Mouse (Mus musculus) hindbrain, embryonic 13.5 days (tissue): Measurements from ENCODE around the gene Kcng4. TPM values are rescaled to one million over a fixed set of nuclear protein-coding genes. Genes with fewer than 3 reads are reported as not detected.

Experiments used
- ATAC-seq: fragments of 200-750 bp; cut with Nextera tagmentation; 2 replicates; pipeline ENCODE4 v1.8.0; 2017; ENCODE audit warnings: moderate TSS enrichment; ENCODE audit not compliant: low FRiP score
- H3K27ac ChIP-seq: fragments of 300-500 bp; sonication (generic); 2 replicates; pipeline ENCODE4 v1.5.1; 2015; ENCODE audit warnings: inconsistent platforms, mild to moderate bottlenecking, moderate library complexity
- H3K27me3 ChIP-seq: fragments of 300-500 bp; sonication (generic); 2 replicates; pipeline ENCODE4 v1.6.1; 2015; ENCODE audit warnings: mild to moderate bottlenecking, inconsistent platforms
- H3K36me3 ChIP-seq: fragments of 300-500 bp; sonication (generic); 2 replicates; pipeline ENCODE4 v1.6.1; 2015; ENCODE audit warnings: mild to moderate bottlenecking, inconsistent platforms
- H3K4me1 ChIP-seq: fragments of 300-500 bp; sonication (generic); replicated peaks from 2 replicates; pipeline ENCODE4 v1.6.1; 2015; ENCODE audit warnings: inconsistent platforms
- H3K4me2 ChIP-seq: fragments of 300-500 bp; sonication (generic); 2 replicates; pipeline ENCODE4 v1.6.1; 2015; ENCODE audit warnings: inconsistent platforms, mild to moderate bottlenecking, moderate library complexity
- H3K4me3 ChIP-seq: fragments of 300-500 bp; sonication (generic); 2 replicates; pipeline ENCODE4 v1.5.1; 2015; ENCODE audit warnings: mild to moderate bottlenecking, inconsistent platforms
- H3K9ac ChIP-seq: fragments of 300-500 bp; sonication (generic); 2 replicates; pipeline ENCODE4 v1.6.1; 2015; ENCODE audit warnings: mild to moderate bottlenecking, inconsistent platforms
- H3K9me3 ChIP-seq: fragments of 300-500 bp; sonication (generic); 2 replicates; pipeline ENCODE4 v1.6.1; 2016; ENCODE audit warnings: inconsistent platforms
- WGBS: fragments of 180-500 bp; shearing (Covaris S2); methylation state at CpG from one replicate; pipeline ENCODE4 v1.1.7; 2015; 5-methylcytosine and 5-hydroxymethylcytosine counted together
- polyA plus RNA-seq: library from polyadenylated mRNA; unstranded; fragments of >200 nt; fragmentation: Nextera tagmentation; extraction: Ambion mirVana; gene quantifications from 2 replicates; pipeline ENCODE4 v1.2.1, GENCODE M21; 2015

The Kcng4 gene
- polyA plus RNA-seq, 1 experiment from 2014 or later = not detected

DNA sequence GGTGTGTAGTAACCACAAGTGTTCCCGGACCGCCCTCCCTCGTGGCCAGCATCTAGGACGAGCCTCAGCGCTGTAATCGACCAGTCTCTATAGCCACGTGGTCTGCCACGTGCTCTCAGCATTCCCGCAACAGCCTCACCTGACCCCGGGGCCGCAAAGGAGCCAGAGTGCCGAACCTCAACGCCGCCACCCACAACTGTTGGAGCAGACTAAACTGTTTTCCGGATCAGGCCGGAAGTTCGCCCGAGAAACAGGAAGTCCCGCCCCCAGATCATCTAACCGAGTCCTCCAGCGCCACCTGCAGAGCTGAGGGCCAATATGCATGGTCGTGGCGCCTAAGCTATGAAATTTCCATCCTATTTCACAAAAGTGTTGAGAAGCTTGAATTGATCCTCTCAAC is 30.5 kb downstream of the Kcng4 start, which contains the start of gene Taf1c:
Taf1c (minus strand) TSS at position 227 of the 400 bp plus-strand sequence.
- whole genome bisulfite sequencing = under 1% methylated on average over 23 of the region's 23 CpGs
- H3K4me3 ChIP-seq = peak within 1 kb of the TSS; percentile 78
- peak within 1 kb of the TSS; percentile 96 for H3K4me2 ChIP-seq
- H3K9ac ChIP-seq = peak within 1 kb of the TSS; percentile 88
- peak within 1 kb of the TSS; percentile 48; the same call in 1 of the 2 replicates for H3K27ac ChIP-seq
- peaks cover 30% of the 10 kb centered on the region for H3K36me3 ChIP-seq
- ATAC-seq = peak; percentile 85
- no peaks in the 10 kb centered on the region for H3K27me3 ChIP-seq
- H3K9me3 ChIP-seq = no peaks in the 10 kb centered on the region
- H3K4me1 ChIP-seq = peaks cover 11% of the 10 kb centered on the region

- Histone ChIP-seq H3K36me3 (peaks cover 35% of the 10 kb centered on the region), H3K27me3 (no peaks in the 10 kb centered on the region), H3K4me1 (peaks cover 11% of the 10 kb centered on the region), H3K27ac (0 out of 2 replicates have a peak overlapping the region, but pooled peaks have one; percentile 48), H3K9ac (peak overlapping the region; percentile 88), H3K4me3 (peak overlapping the region; percentile 78), H3K9me3 (no peaks in the 10 kb centered on the region), H3K4me2 (peak overlapping the region; percentile 96)
- WGBS = 47% methylated on average over 12 of the region's 12 CpGs
- peak; percentile 31; the same call in 1 of the 2 replicates for ATAC-seq
Measured at GRCm38 (mm10) chr8:119604398-119604803, 31.1 kb downstream of the Kcng4 start.

DNA sequence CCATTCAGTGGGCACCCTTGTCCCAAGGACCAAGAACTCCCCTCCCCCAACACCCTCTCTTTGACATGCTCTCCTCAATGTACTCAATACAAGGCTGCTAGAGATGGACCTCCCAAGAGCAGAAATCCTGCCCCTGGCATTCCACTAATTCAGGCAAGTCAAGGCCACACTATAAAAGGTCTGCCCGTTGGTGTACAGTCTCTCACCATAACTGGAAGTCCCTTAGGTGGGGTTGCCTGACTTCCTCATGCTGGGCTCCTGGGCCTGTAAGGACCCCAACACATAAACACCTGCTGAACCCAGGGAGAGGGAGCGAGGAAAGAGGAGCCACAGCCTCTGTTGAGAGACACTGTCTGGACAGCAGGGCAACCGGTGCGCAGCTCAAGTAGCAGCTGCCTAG is 31.7 kb downstream of the Kcng4 start:
- Histone ChIP-seq H3K9me3 (no peaks in the 10 kb centered on the region), H3K4me2 (peak overlapping the region; percentile 96), H3K4me1 (peaks cover 11% of the 10 kb centered on the region), H3K9ac (peak overlapping the region; percentile 88), H3K27ac (no peak overlapping the region), H3K27me3 (no peaks in the 10 kb centered on the region), H3K36me3 (peaks cover 42% of the 10 kb centered on the region), H3K4me3 (peak overlapping the region; percentile 78)
- WGBS = 97% methylated on average over 4 of the region's 4 CpGs
- no peak for ATAC-seq

DNA sequence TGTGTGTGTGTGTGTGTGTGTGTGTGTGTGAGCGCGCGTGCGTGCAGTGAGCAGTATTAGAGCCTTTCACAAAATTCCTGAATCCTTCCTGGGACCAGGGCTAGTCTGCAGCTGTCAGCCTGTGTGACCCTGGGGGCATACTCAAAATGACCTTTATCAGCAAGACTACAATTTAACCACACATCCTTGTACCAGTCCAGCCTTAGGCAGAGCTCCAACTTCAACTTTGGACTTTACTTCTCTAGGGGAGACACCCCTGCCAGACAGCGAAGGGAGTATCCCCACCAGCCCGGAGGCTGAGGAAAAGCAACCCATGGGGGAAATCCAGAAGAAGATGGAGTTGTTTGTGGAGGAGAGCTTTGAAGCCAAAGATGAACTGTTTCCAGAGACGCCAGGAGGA is 44.0 kb downstream of the Kcng4 start:
- H3K27ac ChIP-seq = no peak overlapping the region
- no peak overlapping the region for H3K4me2 ChIP-seq
- WGBS = 91% methylated on average over 7 of the region's 7 CpGs
- H3K4me3 ChIP-seq = no peak overlapping the region
- ATAC-seq = no peak
- no peaks in the 10 kb centered on the region for H3K27me3 ChIP-seq
- peaks cover 4% of the 10 kb centered on the region; the same call in 1 of the 2 replicates for H3K4me1 ChIP-seq
- no peaks in the 10 kb centered on the region for H3K9me3 ChIP-seq
- no peak overlapping the region for H3K9ac ChIP-seq
- peaks cover 6% of the 10 kb centered on the region; the same call in 1 of the 2 replicates for H3K36me3 ChIP-seq

DNA sequence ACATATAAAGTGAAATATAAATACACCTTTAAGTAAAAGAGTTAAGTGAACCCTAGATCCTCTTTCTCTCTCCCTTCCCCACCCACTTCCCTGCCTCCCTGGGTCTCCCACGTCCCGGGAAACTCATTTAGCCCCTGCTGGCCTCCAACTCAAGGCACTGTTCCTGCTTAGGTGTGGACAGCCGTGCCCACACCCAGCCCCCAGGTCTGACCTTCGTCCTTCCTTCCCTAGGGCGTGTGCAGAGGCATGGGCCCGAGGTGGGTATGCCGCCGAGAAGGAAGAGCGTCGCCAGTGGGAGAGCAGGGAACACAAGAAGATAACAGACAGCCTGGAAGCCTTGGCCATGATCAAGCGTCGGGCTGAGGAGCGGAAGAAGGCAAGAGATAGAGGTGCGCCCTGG is 45.1 kb downstream of the Kcng4 start:
- Histone ChIP-seq H3K9me3 (no peaks in the 10 kb centered on the region), H3K4me3 (no peak overlapping the region), H3K36me3 (no peaks in the 10 kb centered on the region), H3K27ac (no peak overlapping the region), H3K4me1 (peaks cover 8% of the 10 kb centered on the region), H3K27me3 (no peaks in the 10 kb centered on the region), H3K9ac (no peak overlapping the region), H3K4me2 (no peak overlapping the region)
- 88% methylated on average over 14 of the region's 14 CpGs for WGBS
- ATAC-seq = no peak

DNA sequence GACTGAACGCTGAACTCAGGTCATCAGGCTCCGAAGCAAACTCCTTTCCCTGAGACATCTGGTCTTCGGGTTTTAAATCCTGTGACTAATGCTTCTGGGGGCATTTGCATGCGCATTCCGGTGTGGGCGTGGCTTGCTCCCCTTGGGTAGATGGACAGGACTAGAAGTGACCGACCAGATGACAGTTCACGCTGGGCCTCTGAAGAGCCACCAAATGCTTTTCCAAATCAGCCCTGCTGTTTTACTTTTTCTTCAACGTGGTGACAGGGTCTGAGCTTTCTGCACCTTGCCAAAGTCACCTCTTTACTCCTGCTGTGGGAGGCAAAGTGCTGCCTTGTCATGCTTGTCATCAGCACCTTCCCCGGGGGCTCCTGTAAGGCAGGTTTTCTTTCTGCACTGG is 46.6 kb downstream of the Kcng4 start:
- ATAC-seq = no peak
- H3K27ac ChIP-seq = no peak overlapping the region
- no peak overlapping the region for H3K4me3 ChIP-seq
- H3K36me3 ChIP-seq = no peaks in the 10 kb centered on the region
- H3K27me3 ChIP-seq = no peaks in the 10 kb centered on the region
- no peak overlapping the region for H3K4me2 ChIP-seq
- 20% methylated on average over 10 of the region's 10 CpGs for WGBS
- H3K9ac ChIP-seq = no peak overlapping the region
- H3K4me1 ChIP-seq = peaks cover 4% of the 10 kb centered on the region; the same call in 1 of the 2 replicates
- no peaks in the 10 kb centered on the region for H3K9me3 ChIP-seq

DNA sequence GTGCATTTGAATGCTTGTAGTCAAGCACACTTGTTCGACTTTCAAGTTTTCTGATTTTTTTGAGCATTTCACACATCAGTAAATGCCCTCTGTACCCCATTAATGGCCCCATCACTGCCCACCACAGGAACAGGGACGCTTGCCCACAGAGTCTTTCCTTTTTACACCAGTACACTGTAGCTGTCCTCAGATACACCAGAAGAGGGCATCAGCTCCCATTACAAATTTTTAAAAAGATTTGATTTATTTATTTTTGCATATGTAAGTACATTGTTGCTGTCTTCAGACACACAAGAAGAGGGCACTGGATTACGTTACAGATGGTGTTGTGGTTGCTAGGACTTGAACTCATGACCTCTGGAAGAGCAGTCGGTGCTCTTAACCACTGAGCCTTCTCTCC is 47.2 kb downstream of the Kcng4 start:
- no peak for ATAC-seq
- WGBS = 71% methylated on average over 4 of the region's 4 CpGs
- no peak overlapping the region for H3K4me2 ChIP-seq
- peaks cover 4% of the 10 kb centered on the region; the same call in 1 of the 2 replicates for H3K4me1 ChIP-seq
- no peak overlapping the region for H3K9ac ChIP-seq
- H3K9me3 ChIP-seq = no peaks in the 10 kb centered on the region
- no peaks in the 10 kb centered on the region for H3K27me3 ChIP-seq
- no peaks in the 10 kb centered on the region for H3K36me3 ChIP-seq
- H3K4me3 ChIP-seq = no peak overlapping the region
- H3K27ac ChIP-seq = no peak overlapping the region

DNA sequence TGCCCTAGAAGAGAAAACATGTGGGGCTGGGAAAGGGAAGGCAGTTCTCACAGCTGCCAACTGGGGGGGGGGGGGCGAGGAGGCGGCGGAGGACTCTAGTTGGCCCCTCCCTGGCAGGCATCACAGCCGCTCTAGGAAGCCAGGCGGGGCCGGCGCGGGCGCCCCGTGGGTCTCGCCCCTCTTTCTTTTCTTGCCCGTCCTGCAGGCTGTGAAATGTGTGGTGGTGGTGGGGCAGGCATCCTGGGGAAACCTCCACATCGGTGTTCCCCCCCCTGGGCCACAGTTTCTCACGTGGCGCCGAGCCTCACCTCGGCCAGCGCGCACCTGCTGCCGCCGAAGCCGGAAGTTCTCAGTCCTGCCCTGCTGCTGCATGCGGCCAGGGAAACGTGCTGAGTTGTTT is 49.6 kb downstream of the Kcng4 start:
- Histone ChIP-seq H3K4me3 (peak overlapping the region; percentile 25), H3K27me3 (no peaks in the 10 kb centered on the region), H3K4me1 (peaks cover 4% of the 10 kb centered on the region; the same call in 1 of the 2 replicates), H3K4me2 (peak overlapping the region; percentile 51), H3K36me3 (no peaks in the 10 kb centered on the region), H3K27ac (no peak overlapping the region), H3K9me3 (no peaks in the 10 kb centered on the region), H3K9ac (peak overlapping the region; percentile 56)
- 21% methylated on average over 21 of the region's 24 CpGs for WGBS
- no peak for ATAC-seq

DNA sequence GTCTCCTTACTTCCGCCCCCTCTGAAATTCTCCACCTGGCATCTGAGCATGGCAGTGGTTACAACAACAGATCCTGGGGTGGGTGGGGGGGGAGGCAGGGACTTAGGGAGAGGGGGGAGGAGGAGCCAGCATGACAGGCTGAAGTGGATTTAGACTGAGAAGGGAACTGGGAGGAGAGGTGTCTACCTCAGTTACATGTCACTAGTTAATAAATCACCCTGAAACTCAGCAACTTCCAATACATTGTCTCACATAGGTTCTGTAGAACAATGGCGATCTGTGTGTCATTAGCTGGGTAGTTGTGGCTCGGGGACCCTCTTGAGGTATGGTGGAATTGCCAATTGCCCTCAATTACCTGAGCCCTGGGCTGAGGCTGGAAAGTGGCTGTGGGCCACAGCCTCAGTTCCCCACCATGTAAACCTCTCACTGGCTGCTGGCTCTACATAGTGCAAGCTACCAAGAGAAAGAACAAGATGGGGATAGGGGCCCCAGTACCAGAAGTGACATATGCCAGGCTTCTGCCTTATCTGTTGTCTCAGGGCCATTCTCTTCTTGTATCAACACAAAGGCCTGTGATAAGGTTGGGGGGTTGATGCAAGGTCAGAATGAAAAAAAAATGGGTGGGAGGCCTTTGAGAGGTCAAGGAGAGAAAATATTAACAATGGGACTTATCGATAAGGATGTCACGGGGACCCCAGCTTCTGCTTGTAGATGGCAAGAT is 54.9 kb downstream of the Kcng4 start:
- ATAC-seq = no peak
- 0 out of 2 replicates have a peak, but pooled peaks cover 3% of the 10 kb centered on the region for H3K4me1 ChIP-seq
- WGBS = 88% methylated on average over 5 of the region's 5 CpGs
- H3K4me2 ChIP-seq = no peak overlapping the region
- peaks cover 34% of the 10 kb centered on the region for H3K27me3 ChIP-seq
- no peaks in the 10 kb centered on the region for H3K9me3 ChIP-seq
- H3K27ac ChIP-seq = no peak overlapping the region
- H3K9ac ChIP-seq = no peak overlapping the region
- H3K4me3 ChIP-seq = no peak overlapping the region
- no peaks in the 10 kb centered on the region for H3K36me3 ChIP-seq

DNA sequence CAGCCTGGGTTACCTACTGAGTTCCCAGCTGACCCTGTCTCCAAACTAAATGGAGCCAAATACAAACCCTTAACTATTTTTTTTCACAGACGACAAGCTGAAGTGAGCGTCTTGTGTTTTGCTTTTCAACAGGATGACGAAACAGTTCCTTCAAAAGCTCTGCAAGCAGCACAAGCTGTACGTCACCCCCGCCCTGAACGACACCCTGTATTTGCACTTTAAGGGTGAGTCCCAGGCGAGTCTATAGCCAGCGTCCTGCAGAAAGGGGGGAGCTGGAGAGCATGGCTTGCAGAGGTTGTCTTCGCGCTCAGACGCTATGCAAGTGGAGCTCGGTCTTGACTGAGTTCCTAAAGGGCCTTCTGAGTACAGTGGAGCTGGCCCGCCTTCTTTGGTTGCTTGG is 56.4 kb downstream of the Kcng4 start:
- Histone ChIP-seq H3K4me2 (no peak overlapping the region), H3K9ac (no peak overlapping the region), H3K27ac (no peak overlapping the region), H3K9me3 (no peaks in the 10 kb centered on the region), H3K4me1 (peaks cover 9% of the 10 kb centered on the region), H3K36me3 (no peaks in the 10 kb centered on the region), H3K4me3 (no peak overlapping the region), H3K27me3 (peaks cover 34% of the 10 kb centered on the region)
- 38% methylated on average over 13 of the region's 13 CpGs for WGBS
- ATAC-seq = no peak

GRCm38 (mm10) chr8:119575366-119575726 is 60.1 kb downstream of the Kcng4 start:
- ATAC-seq = peak; percentile 59; the same call in 1 of the 2 replicates
- no peaks in the 10 kb centered on the region for H3K9me3 ChIP-seq
- H3K4me3 ChIP-seq = peak overlapping the region; percentile 84
- peaks cover 30% of the 10 kb centered on the region for H3K4me1 ChIP-seq
- peak overlapping the region; percentile 88 for H3K4me2 ChIP-seq
- peak overlapping the region; percentile 84 for H3K9ac ChIP-seq
- no peak overlapping the region for H3K27ac ChIP-seq
- WGBS = 4% methylated on average over 16 of the region's 16 CpGs
- no peaks in the 10 kb centered on the region for H3K36me3 ChIP-seq
- H3K27me3 ChIP-seq = peaks cover 34% of the 10 kb centered on the region

DNA sequence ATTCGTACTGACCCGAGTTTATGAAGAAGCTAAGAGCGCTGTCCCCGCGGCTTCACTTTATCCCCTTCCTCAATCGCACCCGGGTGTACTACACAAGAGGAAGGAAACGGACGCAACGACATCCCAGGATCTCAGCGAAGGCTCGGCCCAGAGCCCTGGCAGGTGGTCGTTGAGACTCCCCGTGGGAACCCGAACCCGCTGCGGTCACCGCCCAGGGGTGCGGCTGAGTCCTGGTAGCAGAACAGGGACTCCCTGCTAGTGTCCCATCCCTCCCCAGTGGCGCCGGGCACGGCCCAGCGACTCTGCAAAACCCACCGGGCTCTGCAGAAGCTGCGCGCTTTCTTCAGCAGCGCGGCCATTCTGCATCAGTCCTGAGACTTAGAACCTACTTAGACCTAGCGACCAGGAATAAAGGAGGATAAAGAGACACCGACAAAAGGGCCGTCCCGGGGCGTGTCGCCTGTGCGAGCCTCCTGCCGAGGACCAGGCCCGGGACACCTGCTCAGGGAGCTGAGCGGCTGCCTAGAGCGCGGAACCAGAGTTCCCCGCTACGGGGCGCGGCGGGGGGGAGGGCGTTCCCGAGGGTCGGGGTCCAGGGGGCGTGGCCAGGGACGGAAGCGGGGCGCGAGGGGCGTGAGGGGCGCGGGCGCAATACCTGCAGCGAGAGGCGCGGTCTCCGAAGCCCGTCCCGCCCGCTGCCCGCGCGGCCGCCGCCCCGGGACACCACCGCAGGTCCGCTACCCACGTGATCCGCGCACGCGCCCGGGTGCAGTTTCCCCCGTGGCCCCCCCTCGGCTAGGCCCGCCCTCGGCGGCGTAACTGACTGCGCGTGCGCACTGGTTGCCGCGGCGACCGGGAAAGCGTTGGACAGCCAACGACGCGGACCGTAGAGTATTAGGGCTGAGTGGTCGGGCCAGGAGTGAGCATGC is 60.8 kb downstream of the Kcng4 start, which contains the start of the genes Hsdl1 and Dnaaf1:
Hsdl1 (minus strand) TSS at position 747 of the 929 bp plus-strand sequence.
Dnaaf1 (plus strand) TSS at position 799 of the 929 bp plus-strand sequence.
- H3K4me2 ChIP-seq = peak within 1 kb of the TSS; percentile 88
- peak within 1 kb of the TSS; percentile 84 for H3K4me3 ChIP-seq
- no peaks in the 10 kb centered on the region for H3K36me3 ChIP-seq
- ATAC-seq = peak; percentile 91
- H3K27me3 ChIP-seq = peaks cover 34% of the 10 kb centered on the region
- H3K4me1 ChIP-seq = peaks cover 34% of the 10 kb centered on the region
- peak within 1 kb of the TSS; percentile 84 for H3K9ac ChIP-seq
- H3K9me3 ChIP-seq = no peaks in the 10 kb centered on the region
- under 1% methylated on average over 95 of the region's 97 CpGs for WGBS
- peak within 1 kb of the TSS; percentile 85 for H3K27ac ChIP-seq
